ENCODE assay signal across 27 mouse cellular contexts in the genomic region with DNA sequence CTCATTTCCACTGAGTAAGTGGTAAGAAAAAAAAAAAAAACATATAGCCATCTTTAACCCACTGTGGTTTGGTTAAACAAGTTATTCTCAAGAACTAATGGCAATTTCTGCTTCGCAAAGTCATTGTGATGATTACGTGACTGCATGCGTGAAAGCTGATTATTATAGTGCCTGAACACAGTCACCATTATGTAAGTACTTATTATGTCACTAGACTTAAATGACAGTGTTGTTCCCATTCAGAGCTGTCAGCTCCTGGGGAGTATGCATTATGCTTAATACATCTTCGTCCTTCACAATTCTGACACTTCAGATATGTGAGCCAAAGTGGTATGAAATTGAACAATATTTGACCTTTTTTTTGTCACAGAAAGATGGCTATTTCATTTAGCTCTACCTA.
"Had no signal": no experiment of that assay in that cellular context is flagged by ENCODE, and none has a peak within 500 bp of the region (broad histone marks: within the 10 kb centered on the region; RNA-seq: fewer than 3 reads in every experiment).

No protein-coding gene starts in this region.

- H3K9ac ChIP-seq: heart, embryonic 13.5 days; heart, embryonic 15.5 days; hindbrain, embryonic 12.5 days; hindbrain, embryonic 14.5 days; intestine, embryonic 15.5 days; limb, embryonic 13.5 days; limb, embryonic 15.5 days; liver, embryonic 12.5 days; liver, embryonic 14.5 days had no signal

- H3K27ac ChIP-seq: gastrocnemius, adult 2 months; heart, embryonic 13.5 days; heart, embryonic 15.5 days; hindbrain, embryonic 10.5 days; hindbrain, embryonic 12.5 days; hindbrain, embryonic 14.5 days; intestine, embryonic 15.5 days; layer of hippocampus, adult 2 months; limb, embryonic 13.5 days; limb, embryonic 15.5 days; liver, embryonic 12.5 days; liver, embryonic 14.5 days had no signal

- H3K4me3 ChIP-seq: gastrocnemius, adult 2 months; heart, embryonic 13.5 days; heart, embryonic 15.5 days; hindbrain, embryonic 10.5 days; hindbrain, embryonic 12.5 days; intestine, embryonic 15.5 days; layer of hippocampus, adult 2 months; limb, embryonic 13.5 days; limb, embryonic 15.5 days; liver, embryonic 12.5 days had no signal

- H3K27me3 ChIP-seq: heart, embryonic 13.5 days; heart, embryonic 15.5 days; hindbrain, embryonic 12.5 days; intestine, embryonic 15.5 days; limb, embryonic 13.5 days; limb, embryonic 15.5 days; liver, embryonic 12.5 days had no signal

- H3K36me3 ChIP-seq: heart, embryonic 13.5 days; heart, embryonic 15.5 days; hindbrain, embryonic 10.5 days; hindbrain, embryonic 12.5 days; intestine, embryonic 15.5 days; limb, embryonic 13.5 days; limb, embryonic 15.5 days; liver, embryonic 12.5 days had no signal

- H3K9me3 ChIP-seq: heart, embryonic 13.5 days; heart, embryonic 15.5 days; hindbrain, embryonic 10.5 days; hindbrain, embryonic 12.5 days; intestine, embryonic 15.5 days; limb, embryonic 13.5 days; limb, embryonic 15.5 days; liver, embryonic 12.5 days had no signal

- H3K4me1 ChIP-seq: hindbrain, embryonic 10.5 days; hindbrain, embryonic 12.5 days; intestine, embryonic 15.5 days; limb, embryonic 13.5 days; limb, embryonic 15.5 days; liver, embryonic 12.5 days had no signal

- ATAC-seq: hindbrain, embryonic 16.5 days; inflammation-experienced regulatory T-cells, adult 6 months; intestine, embryonic 15.5 days; intestine, postnatal 0 days; liver, embryonic 12.5 days had no signal

- H3K4me2 ChIP-seq: heart, embryonic 11.5 days; heart, embryonic 13.5 days; heart, embryonic 15.5 days; hindbrain, embryonic 12.5 days; hindbrain, embryonic 14.5 days; intestine, embryonic 15.5 days; limb, embryonic 13.5 days; limb, embryonic 15.5 days; liver, embryonic 12.5 days had no signal

- DNase-seq: gastrocnemius, adult 2 months; gastrocnemius, postnatal 10 days; gastrocnemius, postnatal 25 days; heart, adult 18-20 months; heart, postnatal 4 days; kidney, adult 18-20 months; kidney, adult 8-10 months; kidney, postnatal 10 days; kidney, postnatal 25 days; kidney, postnatal 4 days; layer of hippocampus, postnatal 36 days; left cerebral cortex, postnatal 4 days had no signal
